Mouse (Mus musculus): Measurements from ENCODE around the gene Abca1. TPM values are rescaled to one million over a fixed set of nuclear protein-coding genes. Genes with fewer than 3 reads are reported as not detected.

Gene Abca1
- polyA plus RNA-seq, 1 experiment: 0.77 TPM

DNA sequence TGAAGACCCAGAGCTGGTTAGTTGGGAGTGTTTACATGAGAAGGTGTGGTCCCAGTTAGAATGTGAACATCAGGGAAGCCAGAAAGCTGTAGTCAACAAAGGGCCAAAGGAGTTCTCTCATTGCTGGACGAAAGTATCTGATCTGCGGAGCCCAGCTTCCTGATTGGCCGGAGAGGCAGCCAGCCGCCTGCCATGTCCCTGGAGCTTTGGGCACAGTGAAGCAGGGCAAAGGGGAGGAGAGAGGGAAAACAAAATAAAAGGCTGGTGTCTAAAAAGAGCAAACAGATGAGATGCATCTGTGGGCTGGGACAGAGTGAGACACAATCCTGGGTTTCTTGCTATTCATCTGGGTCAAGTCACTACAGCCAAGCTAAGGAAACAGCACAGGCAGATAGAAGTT lies 44.3 kb downstream of the Abca1 start:
- TF ChIP-seq FLI1 (IDR thresholded peaks at IDR 0.05; ENCODE audit: low read length) (no peak), GATA1 (IDR thresholded peaks at IDR 0.05; ENCODE audit: borderline replicate concordance, low read length) (no peak)
- H3K4me1 ChIP-seq: peaks cover 9% of the 10 kb centered on the region
- H3K36me3 ChIP-seq (replicated peaks; ENCODE audit: low read length): no peaks in the 10 kb centered on the region
- H3K27me3 ChIP-seq (replicated peaks): peaks cover 2% of the 10 kb centered on the region
- no peaks in the 10 kb centered on the region for H3K9me3 ChIP-seq
- H3K4me3 ChIP-seq (replicated peaks): no peak overlapping the region

DNA sequence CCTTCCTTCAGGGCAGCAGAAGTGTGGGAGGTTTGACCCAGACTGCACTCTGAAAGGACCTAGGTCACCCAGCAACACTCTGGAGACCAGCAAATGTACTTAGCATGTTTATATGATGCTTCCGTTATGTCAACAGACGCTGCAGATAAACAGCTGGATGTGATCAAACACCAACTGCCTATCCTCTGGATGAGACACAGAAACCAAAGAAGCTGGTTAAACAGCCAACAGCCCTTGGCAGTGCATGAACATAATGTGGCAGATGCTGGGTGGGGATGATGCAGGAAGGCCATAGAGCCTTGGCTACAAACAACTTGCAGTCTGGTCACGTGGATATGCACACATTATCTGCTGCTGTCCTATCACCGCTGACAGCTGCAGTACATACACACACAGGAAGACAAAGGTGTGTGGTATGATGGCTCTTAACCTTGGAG lies 47.8 kb downstream of the Abca1 start:
- Histone ChIP-seq H3K9me3 (no peaks in the 10 kb centered on the region), H3K4me1 (peaks cover 3% of the 10 kb centered on the region; the same call in 1 of the 2 replicates), H3K4me3 (replicated peaks) (no peak overlapping the region), H3K36me3 (replicated peaks; ENCODE audit: low read length) (no peaks in the 10 kb centered on the region), H3K27me3 (replicated peaks) (peaks cover 2% of the 10 kb centered on the region)
- TF ChIP-seq FLI1 (IDR thresholded peaks at IDR 0.05; ENCODE audit: low read length) (no peak), GATA1 (IDR thresholded peaks at IDR 0.05; ENCODE audit: borderline replicate concordance, low read length) (no peak)

DNA sequence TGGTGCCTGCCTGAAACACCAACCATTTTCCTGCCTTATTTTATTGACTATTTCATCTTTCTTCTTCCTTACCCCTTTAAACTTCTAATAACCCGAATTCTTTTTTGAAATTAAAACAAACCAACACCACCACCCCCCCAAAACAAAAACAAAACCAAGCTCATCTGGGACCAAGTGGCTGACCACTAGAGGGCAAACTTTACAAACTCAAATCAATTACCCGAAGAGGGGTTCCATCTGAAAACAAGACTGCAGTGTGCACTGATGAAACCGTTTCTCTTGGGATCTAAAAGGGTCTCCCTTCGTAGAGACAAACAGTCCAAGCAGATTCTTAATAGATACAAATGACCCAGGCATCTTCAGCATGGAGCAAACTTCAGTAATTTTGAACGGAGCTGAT lies 49.3 kb downstream of the Abca1 start:
- Histone ChIP-seq H3K4me1 (peaks cover 3% of the 10 kb centered on the region; the same call in 1 of the 2 replicates), H3K36me3 (replicated peaks; ENCODE audit: low read length) (no peaks in the 10 kb centered on the region), H3K9me3 (no peaks in the 10 kb centered on the region), H3K4me3 (replicated peaks) (no peak overlapping the region), H3K27me3 (replicated peaks) (peaks cover 2% of the 10 kb centered on the region)
- TF ChIP-seq GATA1 (IDR thresholded peaks at IDR 0.05; ENCODE audit: borderline replicate concordance, low read length) (no peak), FLI1 (IDR thresholded peaks at IDR 0.05; ENCODE audit: low read length) (no peak)

DNA sequence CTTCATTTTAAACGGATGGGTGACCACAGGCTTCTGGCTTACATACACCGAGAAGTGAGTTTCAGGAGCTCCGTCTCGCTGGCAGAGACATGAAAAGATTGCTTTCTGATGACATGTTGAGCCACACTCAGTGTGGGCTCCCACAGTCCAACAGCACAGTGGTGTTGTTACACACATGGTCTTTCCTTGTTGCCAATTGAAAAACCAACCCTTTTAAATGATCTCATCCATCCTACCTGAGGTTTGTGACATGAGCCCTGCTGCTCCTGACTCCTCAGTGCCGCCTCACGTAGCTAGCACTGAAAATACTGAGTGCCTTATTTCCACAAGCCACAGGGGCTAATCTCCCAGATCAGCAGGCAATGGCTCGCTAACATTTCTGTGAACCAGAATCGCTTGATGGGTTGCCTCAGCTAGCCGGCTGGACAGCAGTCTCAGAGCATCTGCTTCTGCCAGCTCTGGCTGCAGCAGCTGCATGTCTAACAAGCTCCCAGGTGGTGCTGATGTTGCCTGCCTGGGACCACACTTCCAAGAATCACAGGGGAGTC lies 50.2 kb downstream of the Abca1 start:
- H3K4me3 ChIP-seq (replicated peaks): no peak overlapping the region
- H3K4me1 ChIP-seq: peaks cover 3% of the 10 kb centered on the region; the same call in 1 of the 2 replicates
- no peak for TF ChIP-seq FLI1 (IDR thresholded peaks at IDR 0.05; ENCODE audit: low read length)
- TF ChIP-seq GATA1 (IDR thresholded peaks at IDR 0.05; ENCODE audit: borderline replicate concordance, low read length): no peak
- H3K9me3 ChIP-seq: no peaks in the 10 kb centered on the region
- peaks cover 2% of the 10 kb centered on the region for H3K27me3 ChIP-seq (replicated peaks)
- H3K36me3 ChIP-seq (replicated peaks; ENCODE audit: low read length): no peaks in the 10 kb centered on the region

DNA sequence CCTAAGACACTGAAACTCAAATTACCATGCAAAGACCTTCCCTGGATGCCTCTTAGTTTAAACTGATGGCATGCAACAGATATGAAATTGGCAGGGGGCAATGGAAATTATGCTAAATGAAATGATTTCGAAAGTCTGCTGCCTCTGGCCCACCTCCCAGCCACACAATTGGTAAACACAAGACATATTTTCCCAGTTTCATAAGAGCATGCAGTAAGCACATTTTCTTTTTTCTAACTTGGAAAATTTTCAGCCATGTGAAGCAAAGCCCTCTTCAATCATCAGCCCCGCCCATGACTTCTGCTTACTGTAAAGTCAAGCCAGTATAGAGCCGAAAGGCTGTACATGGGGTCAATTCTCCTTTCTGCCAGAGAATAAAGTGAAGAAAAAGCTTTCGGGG lies 51.5 kb downstream of the Abca1 start:
- Histone ChIP-seq H3K36me3 (replicated peaks; ENCODE audit: low read length) (no peaks in the 10 kb centered on the region), H3K4me3 (replicated peaks) (no peak overlapping the region), H3K4me1 (peaks cover 3% of the 10 kb centered on the region; the same call in 1 of the 2 replicates), H3K9me3 (no peaks in the 10 kb centered on the region), H3K27me3 (replicated peaks) (peaks cover 2% of the 10 kb centered on the region)
- TF ChIP-seq GATA1 (IDR thresholded peaks at IDR 0.05; ENCODE audit: borderline replicate concordance, low read length) (no peak), FLI1 (IDR thresholded peaks at IDR 0.05; ENCODE audit: low read length) (no peak)

DNA sequence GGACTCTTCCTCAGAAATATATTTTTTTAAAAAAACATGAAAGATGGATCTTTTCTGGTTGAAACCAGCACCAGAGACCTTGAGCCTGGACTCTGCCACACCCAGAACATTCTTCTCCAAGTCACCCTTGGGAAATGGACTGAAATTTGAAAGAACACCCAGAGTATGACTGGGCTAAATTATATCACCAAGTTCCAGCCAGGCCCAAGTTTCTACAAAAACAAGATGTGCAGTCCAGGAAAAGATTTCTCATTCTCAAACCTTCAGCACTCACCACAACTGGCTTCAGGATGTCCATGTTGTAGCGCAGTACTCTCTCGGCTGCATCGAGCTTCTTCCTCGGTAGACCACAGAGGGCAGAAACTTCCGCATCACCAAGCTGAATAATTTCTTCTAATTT lies 53.0 kb downstream of the Abca1 start:
- Histone ChIP-seq H3K27me3 (replicated peaks) (no peaks in the 10 kb centered on the region), H3K36me3 (replicated peaks; ENCODE audit: low read length) (no peaks in the 10 kb centered on the region)
- TF ChIP-seq FLI1 (IDR thresholded peaks at IDR 0.05; ENCODE audit: low read length) (no peak), GATA1 (IDR thresholded peaks at IDR 0.05; ENCODE audit: borderline replicate concordance, low read length) (no peak)

DNA sequence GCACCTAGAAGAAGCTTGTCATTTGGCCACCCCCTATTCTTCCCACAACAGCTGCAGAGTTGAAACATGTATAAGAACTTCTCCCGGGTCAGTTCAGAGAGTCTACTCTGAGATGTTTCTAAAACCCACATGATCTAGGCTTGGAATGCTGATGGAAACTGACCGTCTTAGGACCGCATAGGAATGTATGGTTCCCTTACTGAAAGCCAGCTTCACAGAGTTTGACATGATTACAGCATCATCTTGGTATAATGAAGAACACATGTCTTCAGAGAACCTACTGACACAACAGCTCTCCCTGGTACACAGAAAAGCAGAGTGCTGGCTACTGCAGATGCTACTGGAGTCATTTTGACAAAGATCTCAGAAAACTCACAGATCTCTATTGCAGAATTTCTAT lies 53.6 kb downstream of the Abca1 start:
- no peak for TF ChIP-seq GATA1 (IDR thresholded peaks at IDR 0.05; ENCODE audit: borderline replicate concordance, low read length)
- no peak for TF ChIP-seq FLI1 (IDR thresholded peaks at IDR 0.05; ENCODE audit: low read length)
- H3K36me3 ChIP-seq (replicated peaks; ENCODE audit: low read length): no peaks in the 10 kb centered on the region
- no peak overlapping the region for H3K4me3 ChIP-seq (replicated peaks)
- no peaks in the 10 kb centered on the region for H3K4me1 ChIP-seq
- no peaks in the 10 kb centered on the region for H3K27me3 ChIP-seq (replicated peaks)
- no peaks in the 10 kb centered on the region for H3K9me3 ChIP-seq

More for the DNA sequence above, 53.0 kb downstream of the Abca1 start:
- Histone ChIP-seq H3K4me3 (replicated peaks) (no peak overlapping the region), H3K4me1 (no peaks in the 10 kb centered on the region), H3K9me3 (no peaks in the 10 kb centered on the region)

DNA sequence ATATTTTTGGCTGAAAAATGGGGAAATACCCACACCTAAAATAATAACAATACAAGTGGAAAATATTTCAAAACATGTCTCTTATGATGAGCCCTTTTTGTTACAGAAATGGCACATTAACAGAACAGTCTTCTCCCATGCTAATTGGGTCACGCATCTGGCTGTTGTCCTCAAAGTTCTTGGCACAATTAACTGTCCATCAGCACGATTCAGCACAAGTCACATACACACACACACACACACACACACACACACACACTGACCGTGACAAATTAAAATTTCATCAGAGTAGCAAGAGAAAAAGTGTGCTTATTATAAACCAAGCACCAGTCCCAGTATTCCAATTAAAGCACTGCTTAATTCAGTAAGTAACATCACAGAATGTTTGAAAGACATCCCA lies 55.1 kb downstream of the Abca1 start:
- Histone ChIP-seq H3K9me3 (no peaks in the 10 kb centered on the region), H3K4me3 (replicated peaks) (no peak overlapping the region), H3K4me1 (no peaks in the 10 kb centered on the region), H3K27me3 (replicated peaks) (no peaks in the 10 kb centered on the region), H3K36me3 (replicated peaks; ENCODE audit: low read length) (no peaks in the 10 kb centered on the region)
- TF ChIP-seq FLI1 (IDR thresholded peaks at IDR 0.05; ENCODE audit: low read length) (no peak), GATA1 (IDR thresholded peaks at IDR 0.05; ENCODE audit: borderline replicate concordance, low read length) (no peak)

DNA sequence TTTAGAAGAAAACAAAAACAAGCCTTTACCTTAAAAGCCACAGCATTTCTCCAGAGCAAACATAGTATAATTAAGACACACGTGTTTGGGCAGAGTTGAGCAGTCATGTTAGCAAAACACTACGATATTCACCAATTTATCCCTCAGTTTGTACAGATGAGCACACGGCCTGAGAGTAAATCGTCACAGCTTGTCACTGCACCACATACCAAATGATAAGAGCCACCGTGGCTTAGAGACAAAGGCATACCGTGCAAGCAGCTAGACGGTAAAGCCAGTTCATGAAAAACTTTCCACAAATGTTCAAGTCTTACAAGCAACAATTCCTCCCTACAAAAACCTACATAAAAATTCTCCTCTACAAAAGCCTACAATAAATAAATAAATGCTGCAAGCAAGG lies 57.2 kb downstream of the Abca1 start:
- TF ChIP-seq GATA1 (IDR thresholded peaks at IDR 0.05; ENCODE audit: borderline replicate concordance, low read length) (no peak), FLI1 (IDR thresholded peaks at IDR 0.05; ENCODE audit: low read length) (no peak)
- Histone ChIP-seq H3K4me1 (no peaks in the 10 kb centered on the region), H3K9me3 (no peaks in the 10 kb centered on the region), H3K4me3 (replicated peaks) (no peak overlapping the region), H3K27me3 (replicated peaks) (no peaks in the 10 kb centered on the region), H3K36me3 (replicated peaks; ENCODE audit: low read length) (no peaks in the 10 kb centered on the region)

DNA sequence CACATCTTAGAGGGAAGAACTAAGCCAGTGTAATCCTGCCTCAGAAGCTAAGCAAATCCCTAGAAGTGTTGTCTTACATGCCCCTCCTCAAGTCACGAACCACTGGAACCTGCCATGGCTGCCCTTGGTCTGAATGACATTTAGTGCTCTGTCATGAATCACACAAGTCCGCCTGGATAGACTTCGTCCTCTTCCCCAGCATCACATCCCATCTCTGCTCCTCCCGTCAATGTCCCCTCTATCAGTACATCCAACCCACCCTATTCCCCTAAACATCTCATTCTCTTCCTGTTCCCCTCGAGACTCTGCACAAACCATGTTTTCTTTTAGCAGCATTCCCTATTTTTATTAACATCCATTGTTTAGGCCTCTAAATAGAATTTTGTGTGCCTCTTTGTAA lies 58.4 kb downstream of the Abca1 start:
- Histone ChIP-seq H3K4me1 (no peaks in the 10 kb centered on the region), H3K9me3 (no peaks in the 10 kb centered on the region), H3K27me3 (replicated peaks) (no peaks in the 10 kb centered on the region), H3K4me3 (replicated peaks) (no peak overlapping the region), H3K36me3 (replicated peaks; ENCODE audit: low read length) (no peaks in the 10 kb centered on the region)
- TF ChIP-seq FLI1 (IDR thresholded peaks at IDR 0.05; ENCODE audit: low read length) (no peak), GATA1 (IDR thresholded peaks at IDR 0.05; ENCODE audit: borderline replicate concordance, low read length) (no peak)

DNA sequence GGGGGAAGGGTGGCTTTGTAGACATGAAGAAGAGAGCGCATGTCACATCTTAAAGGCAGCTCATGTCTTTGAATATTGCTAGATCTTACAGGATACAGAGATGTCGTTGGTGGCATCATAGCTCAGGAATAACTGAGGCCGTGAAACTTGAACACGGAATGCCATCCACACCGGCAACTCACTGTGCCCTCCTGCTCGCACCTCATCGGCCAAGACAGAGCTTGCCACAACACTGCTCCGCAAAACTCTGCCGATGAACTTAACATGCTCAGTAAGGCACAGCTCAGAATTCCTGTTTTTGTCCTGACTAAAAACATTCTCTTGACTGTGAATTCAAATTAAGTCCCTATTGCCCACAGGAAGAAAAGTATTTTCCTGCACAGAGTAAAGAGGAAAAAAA lies 59.2 kb downstream of the Abca1 start:
- Histone ChIP-seq H3K36me3 (replicated peaks; ENCODE audit: low read length) (no peaks in the 10 kb centered on the region), H3K4me1 (no peaks in the 10 kb centered on the region), H3K4me3 (replicated peaks) (no peak overlapping the region), H3K9me3 (no peaks in the 10 kb centered on the region), H3K27me3 (replicated peaks) (no peaks in the 10 kb centered on the region)
- TF ChIP-seq FLI1 (IDR thresholded peaks at IDR 0.05; ENCODE audit: low read length) (no peak), GATA1 (IDR thresholded peaks at IDR 0.05; ENCODE audit: borderline replicate concordance, low read length) (no peak)
